Mouse (Mus musculus): ENCODE data around the gene Gng3.

DNA sequence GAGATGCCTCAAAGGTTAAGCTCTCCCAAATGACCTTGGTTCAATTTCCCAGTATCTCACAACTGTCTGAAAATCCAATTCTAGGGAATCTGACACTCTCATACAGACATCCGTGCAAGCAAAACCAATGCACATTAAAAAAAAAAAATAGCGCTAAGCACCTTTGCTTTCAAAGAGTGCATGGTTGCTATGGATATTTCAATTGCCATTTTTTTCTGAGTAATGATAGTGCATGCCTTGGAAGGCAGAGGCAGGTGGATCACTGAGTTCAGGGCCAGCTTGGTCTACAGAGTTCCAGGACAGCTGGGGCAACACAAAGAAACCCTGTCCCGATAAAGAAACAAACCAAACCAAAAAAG, 42.0 kb upstream of the Gng3 start:
- TF ChIP-seq CTCF (IDR thresholded peaks at IDR 0.05; ENCODE audit: low read depth) (no peak), EP300 (optimal IDR thresholded peaks at IDR 0.05) (no peak)

Data from stomach, postnatal 0 days (tissue).